Mouse (Mus musculus) lung, embryonic 15.5 days (tissue): ENCODE measurements at regions not wholly inside any gene's neighbourhood (a gene's known extent, or its start where the extent isn't known, plus 50 kb on each side); places are given as distances from the start of the nearest gene placed in this dataset.

Experiments used
- ATAC-seq: fragments of 200-750 bp; cut with Nextera tagmentation; 2 replicates; pipeline ENCODE4 v1.8.0; 2017; ENCODE audit warnings: moderate number of reproducible peaks, borderline replicate concordance; ENCODE audit not compliant: low FRiP score, low TSS enrichment; ENCODE audit errors: extremely low read depth
- H3K27ac ChIP-seq: fragments of 300-500 bp; sonication (generic); 2 replicates; pipeline ENCODE4 v1.5.1; 2015; ENCODE audit warnings: moderate library complexity, mild to moderate bottlenecking, inconsistent platforms
- H3K27me3 ChIP-seq: fragments of 300-500 bp; sonication (generic); 2 replicates; pipeline ENCODE4 v1.6.1; 2015; ENCODE audit warnings: inconsistent platforms
- H3K36me3 ChIP-seq: fragments of 300-500 bp; sonication (generic); 2 replicates; pipeline ENCODE4 v1.6.1; 2015; ENCODE audit warnings: inconsistent platforms
- H3K4me1 ChIP-seq: fragments of 300-500 bp; sonication (generic); 2 replicates; pipeline ENCODE4 v1.6.1; 2015; ENCODE audit warnings: inconsistent platforms
- H3K4me2 ChIP-seq: fragments of 300-500 bp; sonication (generic); 2 replicates; pipeline ENCODE4 v1.6.1; 2015; ENCODE audit warnings: inconsistent platforms, mild to moderate bottlenecking, moderate library complexity
- H3K4me3 ChIP-seq: fragments of 300-500 bp; sonication (generic); 2 replicates; pipeline ENCODE4 v1.5.1; 2015; ENCODE audit warnings: mild to moderate bottlenecking, inconsistent platforms
- H3K9ac ChIP-seq: fragments of 300-500 bp; sonication (generic); 2 replicates; pipeline ENCODE4 v1.6.1; 2015; ENCODE audit warnings: inconsistent platforms
- H3K9me3 ChIP-seq: fragments of 300-500 bp; sonication (generic); 2 replicates; pipeline ENCODE4 v1.6.1; 2016; ENCODE audit warnings: inconsistent platforms
- WGBS: fragments of 180-500 bp; shearing (Covaris S2); methylation state at CpG from one replicate; pipeline ENCODE4 v1.1.7; 2015; 5-methylcytosine and 5-hydroxymethylcytosine counted together

DNA sequence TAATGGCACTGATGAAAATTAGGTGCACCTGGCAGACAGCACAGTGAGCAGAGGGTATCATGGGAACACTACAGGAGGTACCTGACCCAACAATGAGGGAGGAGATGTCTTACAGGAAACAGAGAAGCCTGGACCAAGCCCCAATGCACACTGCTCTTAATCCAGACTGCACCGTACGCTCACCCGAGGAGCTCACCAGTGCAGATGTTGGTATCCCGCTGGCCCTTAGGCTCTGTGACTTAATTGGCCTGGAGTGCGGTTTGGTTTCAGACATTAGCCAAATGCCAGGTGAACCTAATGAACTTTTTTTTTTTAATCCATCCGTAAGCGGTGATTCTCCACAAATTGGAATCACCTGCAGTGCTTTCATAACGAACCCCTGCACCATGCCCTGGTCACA is 209.8 kb upstream of the Rgma start:
- 88% methylated on average over 8 of the region's 8 CpGs for WGBS
- no peak for ATAC-seq
- no peaks in the 10 kb centered on the region; the same call in 1 of the 2 replicates for H3K4me1 ChIP-seq
- no peaks in the 10 kb centered on the region for H3K36me3 ChIP-seq
- H3K27ac ChIP-seq, result no peak overlapping the region
- H3K9me3 ChIP-seq, result no peaks in the 10 kb centered on the region
- no peak overlapping the region for H3K4me2 ChIP-seq
- no peak overlapping the region for H3K4me3 ChIP-seq
- no peaks in the 10 kb centered on the region for H3K27me3 ChIP-seq
- no peak overlapping the region for H3K9ac ChIP-seq

DNA sequence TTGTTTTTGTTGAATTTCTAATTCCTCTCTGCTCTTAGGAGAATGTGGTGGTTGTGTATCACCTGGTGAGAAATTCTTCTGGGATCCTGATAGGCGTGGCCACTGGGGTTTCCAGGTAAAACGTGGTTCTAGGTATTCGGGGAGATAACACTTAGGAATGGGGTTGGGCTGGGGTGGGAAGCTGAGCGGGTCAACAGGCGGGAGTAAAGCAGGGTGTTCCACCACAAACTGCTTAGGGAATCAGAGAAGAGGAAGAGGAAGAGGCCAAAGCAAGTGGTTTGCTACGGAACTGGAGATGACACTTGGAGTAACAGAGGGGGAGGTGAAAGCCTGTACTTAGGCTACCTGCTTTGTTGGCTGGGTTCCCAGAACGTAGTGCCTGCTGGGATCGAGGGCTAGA is 205.9 kb upstream of the Rgma start:
- Histone ChIP-seq H3K27ac (no peak overlapping the region), H3K9ac (no peak overlapping the region), H3K4me2 (no peak overlapping the region), H3K4me3 (no peak overlapping the region), H3K4me1 (no peaks in the 10 kb centered on the region), H3K27me3 (no peaks in the 10 kb centered on the region), H3K9me3 (no peaks in the 10 kb centered on the region), H3K36me3 (no peaks in the 10 kb centered on the region)
- WGBS, result 63% methylated on average over 8 of the region's 8 CpGs
- no peak for ATAC-seq

DNA sequence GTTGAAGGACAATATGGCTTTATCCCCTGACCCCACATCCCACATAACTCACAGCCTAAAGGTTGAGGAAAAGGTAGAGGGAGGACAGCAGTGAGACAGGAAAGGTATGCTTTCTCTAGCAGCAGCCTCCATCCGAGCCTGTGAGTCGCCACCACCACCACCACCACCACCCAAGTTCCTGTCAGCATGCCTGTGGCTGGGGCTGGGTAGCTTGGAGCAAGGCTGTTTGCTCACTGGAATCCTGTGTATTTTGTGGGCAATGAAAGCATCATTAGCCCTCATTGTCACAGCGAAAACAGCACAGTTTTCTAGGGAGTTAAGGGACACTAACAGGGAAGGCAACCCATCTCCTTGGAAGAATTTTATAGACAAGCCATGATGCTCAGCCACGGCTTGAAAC is 202.7 kb upstream of the Rgma start:
- no peak for ATAC-seq
- no peaks in the 10 kb centered on the region for H3K27me3 ChIP-seq
- no peak overlapping the region for H3K27ac ChIP-seq
- H3K9me3 ChIP-seq, result no peaks in the 10 kb centered on the region
- H3K9ac ChIP-seq, result no peak overlapping the region
- no peak overlapping the region for H3K4me2 ChIP-seq
- 82% methylated on average over 4 of the region's 4 CpGs for WGBS
- H3K4me1 ChIP-seq, result no peaks in the 10 kb centered on the region
- no peaks in the 10 kb centered on the region for H3K36me3 ChIP-seq
- H3K4me3 ChIP-seq, result no peak overlapping the region

DNA sequence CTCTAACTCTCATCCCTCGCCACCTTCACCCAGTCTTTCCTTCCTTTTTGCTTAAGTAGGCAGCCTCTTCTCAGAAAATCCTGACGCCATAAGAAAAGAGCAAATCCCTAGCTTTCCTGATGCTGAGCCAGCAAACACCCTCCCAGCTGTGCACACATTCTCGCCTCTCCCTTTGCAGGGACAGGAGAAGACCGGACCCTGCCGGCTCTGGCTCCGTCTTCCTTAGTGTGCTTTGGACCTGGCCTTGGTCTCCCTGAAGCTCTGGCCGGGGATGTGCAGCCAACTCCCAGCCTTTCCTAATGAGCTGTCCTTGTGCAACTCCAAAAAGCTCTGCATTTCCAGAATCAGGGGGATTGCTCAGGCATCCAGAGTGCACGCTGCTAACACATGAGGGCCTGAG is 191.5 kb upstream of the Rgma start:
- Histone ChIP-seq H3K4me3 (no peak overlapping the region), H3K4me2 (no peak overlapping the region), H3K9ac (no peak overlapping the region), H3K27ac (no peak overlapping the region), H3K4me1 (no peaks in the 10 kb centered on the region), H3K36me3 (no peaks in the 10 kb centered on the region), H3K9me3 (no peaks in the 10 kb centered on the region), H3K27me3 (no peaks in the 10 kb centered on the region)
- 58% methylated on average over 8 of the region's 8 CpGs for WGBS
- ATAC-seq, result no peak

DNA sequence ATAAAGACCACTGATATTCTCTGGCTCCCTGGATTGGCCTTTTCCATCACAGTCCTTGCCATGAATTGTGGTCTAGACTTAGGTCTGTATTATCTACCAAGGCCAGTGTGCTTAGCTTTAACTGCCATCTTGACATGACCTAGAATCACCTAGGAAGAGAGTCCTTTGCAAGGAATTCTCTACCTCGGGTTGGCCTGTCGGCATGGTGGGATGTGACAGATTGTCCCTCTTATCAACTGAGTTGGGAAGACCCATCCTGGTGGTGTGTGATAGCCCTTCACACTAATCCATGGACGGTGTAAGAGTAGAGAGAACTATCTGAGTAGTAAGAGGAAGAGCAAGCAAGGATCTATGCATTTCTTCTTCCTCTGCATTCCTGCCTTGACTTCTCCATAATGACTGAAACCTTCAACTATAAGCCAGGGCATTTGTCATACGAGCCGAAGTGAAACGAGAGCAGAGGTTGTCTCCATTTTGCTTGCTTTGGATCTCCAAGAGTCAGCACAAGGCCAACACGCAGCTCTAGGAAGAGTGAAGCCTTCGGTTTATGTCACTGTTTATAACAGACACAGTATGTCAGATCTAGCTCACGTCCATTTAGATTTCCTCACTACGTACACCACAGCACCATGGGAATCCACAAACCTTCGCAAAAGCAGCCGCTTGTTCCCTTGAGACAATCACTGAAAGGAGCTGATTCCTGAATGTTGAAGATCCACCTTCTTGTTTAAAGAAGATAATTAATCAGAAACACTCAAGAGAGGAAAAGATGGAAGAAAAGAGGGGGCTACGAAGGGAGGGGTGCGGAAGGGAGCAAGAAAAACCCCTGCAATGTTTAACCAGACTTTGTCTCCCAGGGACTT is 190.9 kb upstream of the Rgma start:
- H3K36me3 ChIP-seq, result no peaks in the 10 kb centered on the region
- WGBS, result 87% methylated on average over 14 of the region's 14 CpGs
- ATAC-seq, result no peak
- H3K9ac ChIP-seq, result no peak overlapping the region
- H3K4me2 ChIP-seq, result no peak overlapping the region
- no peak overlapping the region for H3K27ac ChIP-seq
- H3K4me3 ChIP-seq, result no peak overlapping the region
- H3K9me3 ChIP-seq, result no peaks in the 10 kb centered on the region
- no peaks in the 10 kb centered on the region for H3K4me1 ChIP-seq
- no peaks in the 10 kb centered on the region for H3K27me3 ChIP-seq

DNA sequence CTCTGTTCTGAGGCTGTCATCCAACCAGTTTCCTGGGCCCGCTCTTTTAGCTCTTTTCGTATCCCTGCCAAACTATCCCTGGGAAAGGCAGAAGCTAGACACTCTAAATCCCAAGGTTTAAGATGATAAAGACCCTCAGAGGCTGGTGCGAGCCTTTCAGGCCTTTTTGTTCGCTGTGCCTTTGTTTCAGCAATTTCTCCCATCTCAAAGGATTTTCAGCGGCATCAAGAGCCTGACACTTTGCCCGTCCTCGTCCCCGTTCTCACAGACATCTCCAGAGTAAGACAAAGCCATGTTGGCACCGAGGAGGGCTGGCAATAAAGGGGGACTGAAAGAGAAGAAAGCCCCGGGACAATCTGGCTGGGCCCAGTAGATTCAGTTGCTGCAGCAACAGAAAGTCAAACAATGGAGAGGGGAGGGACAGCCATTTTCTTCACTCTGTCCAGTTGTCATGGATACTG is 190.2 kb upstream of the Rgma start:
- Histone ChIP-seq H3K4me3 (no peak overlapping the region), H3K9me3 (no peaks in the 10 kb centered on the region), H3K4me2 (no peak overlapping the region), H3K9ac (no peak overlapping the region), H3K4me1 (no peaks in the 10 kb centered on the region), H3K27ac (no peak overlapping the region), H3K27me3 (no peaks in the 10 kb centered on the region), H3K36me3 (no peaks in the 10 kb centered on the region)
- 76% methylated on average over 10 of the region's 10 CpGs for WGBS
- ATAC-seq, result no peak

DNA sequence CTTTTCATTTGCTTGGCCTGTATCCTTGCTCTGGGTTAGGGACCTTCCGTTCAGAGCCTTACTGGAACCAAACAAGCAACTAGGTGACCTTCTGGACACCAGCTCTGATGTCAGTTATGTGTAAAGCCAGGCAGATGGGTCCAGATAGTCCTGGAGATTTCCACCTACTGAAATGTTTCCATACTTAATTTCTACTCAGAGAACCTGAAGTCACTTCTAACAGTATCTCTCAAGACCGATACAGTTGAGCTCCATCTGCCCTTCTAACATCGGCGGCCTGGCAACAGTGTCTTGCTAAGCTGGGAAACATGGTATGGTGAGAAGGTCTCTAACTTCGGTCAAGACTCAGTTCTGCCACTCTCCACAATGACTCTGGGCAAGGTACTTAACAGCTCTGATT is 189.7 kb upstream of the Rgma start:
- Histone ChIP-seq H3K27ac (no peak overlapping the region), H3K36me3 (no peaks in the 10 kb centered on the region), H3K9me3 (no peaks in the 10 kb centered on the region), H3K4me3 (no peak overlapping the region), H3K4me1 (no peaks in the 10 kb centered on the region), H3K4me2 (no peak overlapping the region), H3K27me3 (no peaks in the 10 kb centered on the region), H3K9ac (no peak overlapping the region)
- 95% methylated on average over 5 of the region's 5 CpGs for WGBS
- no peak for ATAC-seq

DNA sequence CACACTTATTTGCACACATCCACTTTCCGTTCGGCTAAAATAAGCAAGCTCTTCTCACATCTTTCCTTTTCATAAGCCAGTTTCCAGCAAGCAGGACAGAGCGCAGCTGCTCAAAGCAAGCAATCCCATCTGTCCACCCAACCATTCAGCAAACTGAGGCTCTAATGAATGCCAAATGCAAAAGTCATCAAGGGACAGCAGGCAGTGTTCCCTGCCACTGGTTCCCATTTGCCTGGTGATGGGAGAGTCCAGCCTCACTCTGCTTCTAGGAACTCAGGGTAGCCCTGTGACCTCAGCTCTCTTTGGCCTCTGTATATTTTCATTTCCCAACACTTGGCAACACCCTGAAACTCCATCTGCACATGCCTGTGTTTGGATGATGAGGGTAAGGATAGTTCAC is 188.8 kb upstream of the Rgma start:
- H3K9me3 ChIP-seq, result no peaks in the 10 kb centered on the region
- H3K4me3 ChIP-seq, result no peak overlapping the region
- no peaks in the 10 kb centered on the region for H3K36me3 ChIP-seq
- no peak for ATAC-seq
- H3K4me1 ChIP-seq, result no peaks in the 10 kb centered on the region
- no peak overlapping the region for H3K9ac ChIP-seq
- no peak overlapping the region for H3K4me2 ChIP-seq
- 92% methylated on average over 3 of the region's 3 CpGs for WGBS
- H3K27ac ChIP-seq, result no peak overlapping the region
- no peaks in the 10 kb centered on the region for H3K27me3 ChIP-seq

DNA sequence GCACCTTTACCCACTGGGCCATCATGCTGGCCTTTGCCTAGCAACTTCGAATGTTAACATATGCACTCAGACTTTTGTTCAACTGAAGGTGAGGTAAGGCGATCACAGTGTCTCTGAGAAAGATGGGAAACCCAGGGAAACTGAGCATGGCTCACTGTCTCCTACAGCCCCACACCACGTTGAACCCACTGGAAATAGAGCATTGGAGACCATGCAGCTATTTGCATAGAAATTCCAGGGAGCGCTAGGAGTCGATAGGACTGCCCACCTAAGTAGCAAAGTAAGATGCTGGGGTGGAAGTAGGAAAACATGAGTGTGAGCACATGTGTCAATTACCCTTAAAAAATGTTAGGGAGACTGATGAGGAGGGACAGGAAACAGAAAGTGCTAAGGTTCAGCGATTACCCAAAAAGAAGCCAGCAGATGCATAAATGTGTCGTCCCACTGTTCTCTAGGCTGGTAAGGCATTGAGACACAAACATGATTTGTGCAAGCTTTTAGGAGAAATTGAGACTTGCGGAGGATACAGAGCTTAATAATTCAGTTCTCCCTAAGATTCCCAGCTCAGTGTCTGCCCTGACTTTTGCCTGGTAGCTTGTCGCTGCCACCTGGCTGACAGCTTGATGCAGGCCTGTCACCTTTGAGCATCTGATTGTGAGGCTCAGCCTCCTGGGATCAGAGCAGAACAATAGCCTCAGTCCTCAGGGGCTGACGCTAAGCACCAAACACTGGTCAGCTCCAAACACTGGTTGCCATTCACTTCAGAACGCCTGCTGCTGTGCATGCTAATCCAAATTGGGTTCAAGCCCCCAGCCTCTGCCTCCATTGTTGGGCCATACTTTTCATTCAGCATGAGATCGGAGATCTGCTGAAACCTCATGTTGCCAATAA is 183.7 kb upstream of the Rgma start:
- H3K4me1 ChIP-seq, result no peaks in the 10 kb centered on the region
- H3K4me3 ChIP-seq, result no peak overlapping the region
- no peak for ATAC-seq
- no peak overlapping the region for H3K9ac ChIP-seq
- no peak overlapping the region for H3K27ac ChIP-seq
- H3K36me3 ChIP-seq, result no peaks in the 10 kb centered on the region
- no peak overlapping the region for H3K4me2 ChIP-seq
- WGBS, result 56% methylated on average over 12 of the region's 12 CpGs
- no peaks in the 10 kb centered on the region for H3K9me3 ChIP-seq
- no peaks in the 10 kb centered on the region for H3K27me3 ChIP-seq

DNA sequence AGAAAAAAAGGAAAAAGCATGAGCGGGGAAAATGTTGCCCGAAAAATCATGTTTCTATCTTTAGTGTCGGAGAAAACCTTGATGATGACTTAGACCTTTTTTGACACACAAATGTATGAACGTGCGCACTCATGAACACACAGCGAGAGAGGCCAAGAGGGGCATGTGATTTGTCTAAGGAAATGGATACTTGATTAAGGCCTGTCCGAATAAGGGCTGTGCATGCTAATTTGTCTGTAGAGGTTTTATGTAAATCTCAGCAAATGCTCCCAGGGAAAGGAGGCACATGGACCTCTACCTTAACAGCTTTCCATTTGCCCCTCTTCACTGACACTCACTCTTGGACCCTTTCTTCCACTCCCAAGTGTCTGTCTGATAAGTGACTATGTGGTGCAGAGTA is 182.5 kb upstream of the Rgma start:
- no peak for ATAC-seq
- WGBS, result 74% methylated on average over 7 of the region's 7 CpGs

DNA sequence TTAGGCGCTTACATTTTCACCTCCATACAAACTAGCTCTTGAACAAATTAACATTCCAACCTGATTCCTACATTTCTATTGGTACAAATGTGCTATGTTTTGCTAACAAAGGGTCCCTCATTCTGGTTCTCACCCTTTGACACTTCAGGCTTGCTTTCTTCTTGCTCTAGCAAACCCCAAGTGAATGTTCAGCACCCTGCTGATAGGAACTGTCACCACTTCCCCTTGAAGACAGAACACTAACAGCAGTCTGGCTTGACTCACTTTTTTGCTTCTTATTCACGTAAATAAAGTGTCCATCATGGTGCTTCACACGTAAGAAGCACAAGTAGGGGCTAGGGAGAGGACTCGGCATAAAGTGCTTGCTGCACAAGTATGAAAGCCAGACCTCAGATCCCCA is 180.0 kb upstream of the Rgma start:
- no peak overlapping the region for H3K4me3 ChIP-seq
- no peak for ATAC-seq
- no peaks in the 10 kb centered on the region for H3K9me3 ChIP-seq
- no peaks in the 10 kb centered on the region for H3K36me3 ChIP-seq
- no peak overlapping the region for H3K4me2 ChIP-seq
- no peak overlapping the region for H3K9ac ChIP-seq
- peaks cover 13% of the 10 kb centered on the region; the same call in 1 of the 2 replicates for H3K4me1 ChIP-seq
- 56% methylated on average over 4 of the region's 4 CpGs for WGBS
- no peaks in the 10 kb centered on the region for H3K27me3 ChIP-seq
- H3K27ac ChIP-seq, result no peak overlapping the region

More for the DNA sequence above, 182.5 kb upstream of the Rgma start:
- no peaks in the 10 kb centered on the region for H3K9me3 ChIP-seq
- H3K4me1 ChIP-seq, result peaks cover 6% of the 10 kb centered on the region; the same call in 1 of the 2 replicates
- no peak overlapping the region for H3K9ac ChIP-seq
- H3K4me2 ChIP-seq, result no peak overlapping the region
- no peaks in the 10 kb centered on the region for H3K27me3 ChIP-seq
- no peaks in the 10 kb centered on the region for H3K36me3 ChIP-seq
- no peak overlapping the region for H3K27ac ChIP-seq
- H3K4me3 ChIP-seq, result no peak overlapping the region
